Mouse (Mus musculus): ENCODE results near the gene Gga1. TPM values are rescaled to one million over a fixed set of nuclear protein-coding genes. Genes with fewer than 3 reads are reported as not detected.
A peak's percentile ranks its signal among the peaks of the same experiment; 100 is the strongest.

Gga1 gene
- polyA plus RNA-seq, 1 experiment: not detected

DNA sequence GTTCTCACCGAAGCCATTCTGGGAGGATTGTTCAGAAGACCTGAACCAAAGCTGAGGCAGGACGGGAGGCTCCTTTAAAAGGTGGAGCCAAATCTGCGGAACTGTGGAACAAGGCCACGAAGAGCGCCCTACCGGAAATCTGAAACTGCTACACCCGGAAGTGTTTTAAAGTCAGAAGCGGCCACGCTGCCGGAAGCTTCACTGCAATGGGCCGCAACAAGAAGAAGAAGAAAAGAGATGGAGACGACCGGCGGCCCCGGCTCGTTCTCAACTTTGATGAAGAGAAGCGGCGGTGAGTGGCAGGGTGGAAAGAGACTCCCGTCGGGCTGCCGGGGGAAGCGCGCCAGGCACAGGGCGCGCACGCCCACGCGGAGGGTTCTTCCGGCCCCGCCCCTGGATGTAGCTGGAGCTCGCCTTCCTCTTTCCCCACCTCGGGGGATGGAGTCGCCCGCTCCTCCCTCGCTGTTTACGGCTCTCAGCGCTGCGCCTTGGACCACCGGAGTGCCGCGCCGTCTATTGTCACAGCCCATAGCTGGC is 57.9 kb downstream of the Gga1 start, which contains the start of gene Nol12:
Gene Nol12, plus strand, starts transcription at position 150 of the 537 bp plus-strand sequence.
- TF ChIP-seq CTCF (IDR thresholded peaks at IDR 0.05; ENCODE audit: insufficient read depth, low read depth, low read length): no peak
- peak; percentile 51 for TF ChIP-seq POLR2A (IDR thresholded peaks at IDR 0.05; ENCODE audit: insufficient read depth, low read depth, low read length)
- H3K4me1 ChIP-seq (ENCODE audit: control insufficient read depth, insufficient read depth, low read length): peaks cover 11% of the 10 kb centered on the region
- WGBS: 0% methylated on average over 42 of the region's 42 CpGs
- H3K4me3 ChIP-seq (ENCODE audit: insufficient read depth, low read depth, low read length): peak within 1 kb of the TSS; percentile 65
- peak within 1 kb of the TSS; percentile 61; the same call in 1 of the 2 replicates for H3K27ac ChIP-seq (ENCODE audit: insufficient read depth, low read depth, low read length)

DNA sequence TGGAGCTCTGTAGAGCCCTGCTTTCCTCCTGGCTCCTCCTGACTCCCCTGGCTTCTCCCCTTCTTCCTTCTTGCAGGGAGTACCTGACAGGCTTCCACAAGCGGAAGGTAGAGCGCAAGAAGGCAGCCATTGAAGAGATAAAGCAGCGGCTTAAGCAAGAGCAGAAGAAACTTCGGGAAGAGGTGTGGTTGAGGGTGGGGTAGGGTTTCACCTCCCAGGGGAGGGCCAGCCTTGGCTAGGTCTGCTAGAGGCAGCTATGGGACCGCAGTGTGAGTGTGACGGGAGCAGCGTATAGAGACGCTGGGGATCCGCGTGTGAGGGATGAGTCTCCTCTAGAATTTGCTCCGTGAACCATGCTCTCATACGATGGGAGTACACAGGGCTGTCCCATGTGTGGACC is 59.4 kb downstream of the Gga1 start:
- no peak for TF ChIP-seq POLR2A (IDR thresholded peaks at IDR 0.05; ENCODE audit: insufficient read depth, low read depth, low read length)
- TF ChIP-seq CTCF (IDR thresholded peaks at IDR 0.05; ENCODE audit: insufficient read depth, low read depth, low read length): no peak
- peaks cover 11% of the 10 kb centered on the region for H3K4me1 ChIP-seq (ENCODE audit: control insufficient read depth, insufficient read depth, low read length)
- no peak overlapping the region for H3K4me3 ChIP-seq (ENCODE audit: insufficient read depth, low read depth, low read length)
- WGBS: 91% methylated on average over 12 of the region's 12 CpGs
- no peak overlapping the region for H3K27ac ChIP-seq (ENCODE audit: insufficient read depth, low read depth, low read length)

DNA sequence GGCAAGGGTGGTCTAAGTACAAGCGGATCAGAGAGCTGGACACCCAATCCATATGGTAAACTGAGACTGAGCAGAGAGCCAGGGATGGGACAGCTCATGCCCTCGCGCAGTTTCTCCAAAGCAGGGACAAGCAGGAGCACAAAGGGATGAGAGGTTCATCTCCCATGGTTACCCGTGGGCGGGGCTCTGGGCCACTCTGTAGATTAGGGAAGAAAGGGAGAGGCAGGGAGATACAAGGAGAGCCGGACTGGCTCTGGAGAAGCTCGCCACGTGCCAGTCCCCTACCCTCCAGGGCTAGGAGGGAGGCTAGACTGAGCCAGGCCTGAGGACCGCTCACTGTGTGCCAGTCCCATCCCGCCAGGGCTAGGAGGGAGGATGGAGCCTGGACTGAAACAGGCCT is 60.3 kb downstream of the Gga1 start:
- no peak overlapping the region for H3K4me3 ChIP-seq (ENCODE audit: insufficient read depth, low read depth, low read length)
- no peak for TF ChIP-seq POLR2A (IDR thresholded peaks at IDR 0.05; ENCODE audit: insufficient read depth, low read depth, low read length)
- no peak for TF ChIP-seq CTCF (IDR thresholded peaks at IDR 0.05; ENCODE audit: insufficient read depth, low read depth, low read length)
- 81% methylated on average over 10 of the region's 10 CpGs for WGBS
- H3K27ac ChIP-seq (ENCODE audit: insufficient read depth, low read depth, low read length): no peak overlapping the region
- peaks cover 11% of the 10 kb centered on the region for H3K4me1 ChIP-seq (ENCODE audit: control insufficient read depth, insufficient read depth, low read length)

GRCm38 (mm10) chr15:78937963-78938362 is 61.0 kb downstream of the Gga1 start:
- no peak overlapping the region for H3K27ac ChIP-seq (ENCODE audit: insufficient read depth, low read depth, low read length)
- no peak overlapping the region for H3K4me3 ChIP-seq (ENCODE audit: insufficient read depth, low read depth, low read length)
- H3K4me1 ChIP-seq (ENCODE audit: control insufficient read depth, insufficient read depth, low read length): peaks cover 14% of the 10 kb centered on the region
- whole genome bisulfite sequencing: 56% methylated on average over 2 of the region's 2 CpGs
- no peak for TF ChIP-seq POLR2A (IDR thresholded peaks at IDR 0.05; ENCODE audit: insufficient read depth, low read depth, low read length)
- no peak for TF ChIP-seq CTCF (IDR thresholded peaks at IDR 0.05; ENCODE audit: insufficient read depth, low read depth, low read length)

DNA sequence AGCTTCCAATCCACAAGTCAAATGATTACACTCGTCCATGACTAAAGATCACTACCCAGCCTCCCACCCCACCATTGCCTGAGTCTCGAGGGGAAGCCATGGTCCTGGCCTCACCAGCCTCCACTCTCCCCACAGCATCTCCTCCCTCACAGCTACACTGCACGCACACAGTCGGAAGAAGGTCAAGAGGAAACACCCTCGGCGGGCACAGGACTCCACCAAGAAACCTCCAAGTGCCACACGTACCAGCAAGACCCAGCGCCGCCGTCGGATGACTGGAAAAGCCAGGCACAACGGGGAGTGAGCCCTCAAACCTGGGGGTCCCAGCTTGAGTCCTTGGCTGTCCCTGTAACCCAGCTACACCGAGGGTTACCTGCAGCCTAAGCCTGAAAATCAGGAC is 63.3 kb downstream of the Gga1 start:
- TF ChIP-seq POLR2A (IDR thresholded peaks at IDR 0.05; ENCODE audit: insufficient read depth, low read depth, low read length): no peak
- no peak for TF ChIP-seq CTCF (IDR thresholded peaks at IDR 0.05; ENCODE audit: insufficient read depth, low read depth, low read length)
- 94% methylated on average over 13 of the region's 13 CpGs for WGBS
- Histone ChIP-seq H3K27ac (ENCODE audit: insufficient read depth, low read depth, low read length) (no peak overlapping the region), H3K4me3 (ENCODE audit: insufficient read depth, low read depth, low read length) (no peak overlapping the region), H3K4me1 (ENCODE audit: control insufficient read depth, insufficient read depth, low read length) (peaks cover 14% of the 10 kb centered on the region)

- TF ChIP-seq CTCF (IDR thresholded peaks at IDR 0.05; ENCODE audit: insufficient read depth, low read depth, low read length) (peak; percentile 89), POLR2A (IDR thresholded peaks at IDR 0.05; ENCODE audit: insufficient read depth, low read depth, low read length) (no peak)
- Histone ChIP-seq H3K4me3 (ENCODE audit: insufficient read depth, low read depth, low read length) (peak overlapping the region; percentile 28), H3K27ac (ENCODE audit: insufficient read depth, low read depth, low read length) (no peak overlapping the region), H3K4me1 (ENCODE audit: control insufficient read depth, insufficient read depth, low read length) (peaks cover 10% of the 10 kb centered on the region)
- WGBS: 1% methylated on average over 9 of the region's 9 CpGs
These were observed 65.7 kb downstream of the Gga1 start for GRCm38 (mm10) chr15:78942663-78943062.

Other genes starting within 250 kb of the Gga1 start
- gene Elfn2, start 158.4 kb upstream of the Gga1 start, polyA plus RNA-seq (2012; ENCODE audit: insufficient read depth, insufficient read length, low replicate concordance, missing spikeins): not detected in 2 replicates
- not detected in 2 replicates for gene Mfng, start 103.7 kb upstream of the Gga1 start, polyA plus RNA-seq (2012; ENCODE audit: insufficient read depth, insufficient read length, low replicate concordance, missing spikeins)
- not detected in 2 replicates for gene Card10, start 74.1 kb upstream of the Gga1 start, polyA plus RNA-seq (2012; ENCODE audit: insufficient read depth, insufficient read length, low replicate concordance, missing spikeins)
- not detected in 2 replicates for gene Cdc42ep1, start 34.6 kb upstream of the Gga1 start, polyA plus RNA-seq (2012; ENCODE audit: insufficient read depth, insufficient read length, low replicate concordance, missing spikeins)
- gene Lgals2, start 21.7 kb upstream of the Gga1 start, polyA plus RNA-seq (2012; ENCODE audit: insufficient read depth, insufficient read length, low replicate concordance, missing spikeins): not detected in 2 replicates
- gene Gm49510, start 22.5 kb downstream of the Gga1 start, polyA plus RNA-seq (2012; ENCODE audit: insufficient read depth, insufficient read length, low replicate concordance, missing spikeins): not detected in 2 replicates
- not detected in 2 replicates for gene Sh3bp1, start 22.6 kb downstream of the Gga1 start, polyA plus RNA-seq (2012; ENCODE audit: insufficient read depth, insufficient read length, low replicate concordance, missing spikeins)
- gene Pdxp, start 36.7 kb downstream of the Gga1 start, polyA plus RNA-seq (2012; ENCODE audit: insufficient read depth, insufficient read length, low replicate concordance, missing spikeins): not detected in 2 replicates
- not detected in 2 replicates for gene Lgals1, start 49.5 kb downstream of the Gga1 start, polyA plus RNA-seq (2012; ENCODE audit: insufficient read depth, insufficient read length, low replicate concordance, missing spikeins)
- gene Nol12, start 57.7 kb downstream of the Gga1 start, polyA plus RNA-seq (2012; ENCODE audit: insufficient read depth, insufficient read length, low replicate concordance, missing spikeins): not detected in 2 replicates
- not detected in 2 replicates for gene Triobp, start 70.5 kb downstream of the Gga1 start, polyA plus RNA-seq (2012; ENCODE audit: insufficient read depth, insufficient read length, low replicate concordance, missing spikeins)
- gene H1f0, start 151.3 kb downstream of the Gga1 start, polyA plus RNA-seq (2012; ENCODE audit: insufficient read depth, insufficient read length, low replicate concordance, missing spikeins): not detected in 2 replicates
- not detected in 2 replicates for gene Galr3, start 164.7 kb downstream of the Gga1 start, polyA plus RNA-seq (2012; ENCODE audit: insufficient read depth, insufficient read length, low replicate concordance, missing spikeins)
- gene Ankrd54, start 185.7 kb downstream of the Gga1 start, polyA plus RNA-seq (2012; ENCODE audit: insufficient read depth, insufficient read length, low replicate concordance, missing spikeins): not detected in 2 replicates
- gene Eif3l, start 198.0 kb downstream of the Gga1 start, polyA plus RNA-seq (2012; ENCODE audit: insufficient read depth, insufficient read length, low replicate concordance, missing spikeins): not detected in 2 replicates
- 70.4 TPM in 1 of 2 replicates, not detected in the other for gene Micall1, start 231.7 kb downstream of the Gga1 start, polyA plus RNA-seq (2012; ENCODE audit: insufficient read depth, insufficient read length, low replicate concordance, missing spikeins)